Mouse (Mus musculus) stomach, embryonic 16.5 days (tissue): Measurements from ENCODE around the gene Ralbp1. TPM values are rescaled to one million over a fixed set of nuclear protein-coding genes. Genes with fewer than 3 reads are reported as not detected.

Experiments used
- ATAC-seq: fragments of 200-750 bp; cut with Nextera tagmentation; 2 replicates; pipeline ENCODE4 v1.8.0; 2017; ENCODE audit warnings: moderate number of reproducible peaks, moderate TSS enrichment; ENCODE audit not compliant: insufficient read depth, low FRiP score
- H3K27ac ChIP-seq: fragments of 300-500 bp; sonication (generic); 2 replicates; pipeline ENCODE4 v1.5.1; 2014; ENCODE audit warnings: low read length
- H3K27me3 ChIP-seq: fragments of 300-500 bp; sonication (generic); 2 replicates; pipeline ENCODE4 v1.6.1; 2014; ENCODE audit warnings: low read length, control low read depth, mixed read lengths; ENCODE audit not compliant: control insufficient read depth, insufficient read depth
- H3K36me3 ChIP-seq: fragments of 300-500 bp; sonication (generic); 2 replicates; pipeline ENCODE4 v1.6.1; 2014; ENCODE audit warnings: low read length; ENCODE audit not compliant: control insufficient read depth, insufficient read depth
- H3K4me1 ChIP-seq: fragments of 300-500 bp; sonication (generic); 2 replicates; pipeline ENCODE4 v1.6.1; 2014; ENCODE audit warnings: low read length, control low read depth, mixed read lengths; ENCODE audit not compliant: control insufficient read depth, insufficient read depth
- H3K4me2 ChIP-seq: fragments of 300-500 bp; sonication (generic); 2 replicates; pipeline ENCODE4 v1.6.1; 2014; ENCODE audit warnings: low read depth, low read length, mixed read lengths
- H3K4me3 ChIP-seq: fragments of 300-500 bp; sonication (generic); replicated peaks from 2 replicates; pipeline ENCODE4 v1.5.1; 2014; ENCODE audit warnings: mild to moderate bottlenecking, low read length
- H3K9ac ChIP-seq: fragments of 300-500 bp; sonication (generic); 2 replicates; pipeline ENCODE4 v1.6.1; 2014; ENCODE audit warnings: low read length
- H3K9me3 ChIP-seq: fragments of 300-500 bp; sonication (generic); replicated peaks from 2 replicates; pipeline ENCODE4 v1.6.1; 2016; ENCODE audit warnings: low read length, control low read depth; ENCODE audit not compliant: control insufficient read depth
- WGBS: fragments of 180-500 bp; shearing (Covaris S2); extraction: QIAGEN DNeasy Blood & Tissue Kit; methylation state at CpG from one replicate; pipeline ENCODE4 v1.1.7; 2014; 5-methylcytosine and 5-hydroxymethylcytosine counted together
- polyA plus RNA-seq: library from polyadenylated mRNA; unstranded; fragments of >200 nt; fragmentation: Nextera tagmentation; extraction: Ambion mirVana; gene quantifications from 2 replicates; pipeline ENCODE4 v1.2.1, GENCODE M21; 2015

Gene Ralbp1
- 87.0 and 103 TPM in 2 replicates for polyA plus RNA-seq

GRCm38 (mm10) chr17:65885697-65886529 is at the start of gene Ralbp1:
TSS of gene Ralbp1 (minus strand) at chr17:65885798.
- Histone ChIP-seq H3K27ac (peak within 1 kb of the TSS; percentile 99), H3K9me3 (no peaks in the 10 kb centered on the region), H3K36me3 (no peaks in the 10 kb centered on the region), H3K4me1 (peaks cover 23% of the 10 kb centered on the region), H3K9ac (peak within 1 kb of the TSS; percentile 92), H3K4me2 (peak within 1 kb of the TSS; percentile 83), H3K4me3 (peak within 1 kb of the TSS; percentile 92), H3K27me3 (no peaks in the 10 kb centered on the region)
- WGBS: 8% methylated on average over 14 of the region's 14 CpGs
- ATAC-seq: no peak

GRCm38 (mm10) chr17:65933741-65934140 is 48.1 kb upstream of the Ralbp1 start:
- peaks cover 14% of the 10 kb centered on the region for H3K36me3 ChIP-seq
- H3K27me3 ChIP-seq: no peaks in the 10 kb centered on the region
- WGBS: 87% methylated on average over 2 of the region's 2 CpGs
- H3K4me3 ChIP-seq: no peak overlapping the region
- no peak overlapping the region for H3K9ac ChIP-seq
- no peaks in the 10 kb centered on the region for H3K9me3 ChIP-seq
- no peak for ATAC-seq
- no peak overlapping the region for H3K27ac ChIP-seq
- peaks cover 19% of the 10 kb centered on the region for H3K4me1 ChIP-seq
- no peak overlapping the region for H3K4me2 ChIP-seq

GRCm38 (mm10) chr17:65931525-65931924 is 45.9 kb upstream of the Ralbp1 start:
- H3K9ac ChIP-seq: no peak overlapping the region

GRCm38 (mm10) chr17:65930960-65931359 is 45.4 kb upstream of the Ralbp1 start:
- Histone ChIP-seq H3K9ac (no peak overlapping the region), H3K4me3 (no peak overlapping the region), H3K9me3 (no peaks in the 10 kb centered on the region), H3K27me3 (no peaks in the 10 kb centered on the region), H3K36me3 (peaks cover 17% of the 10 kb centered on the region), H3K4me2 (no peak overlapping the region), H3K4me1 (peaks cover 13% of the 10 kb centered on the region), H3K27ac (peak overlapping the region; percentile 67)
- 39% methylated on average over 6 of the region's 6 CpGs for WGBS
- ATAC-seq: peak; percentile 76; the same call in 1 of the 2 replicates

More at GRCm38 (mm10) chr17:65931525-65931924, 45.9 kb upstream of the Ralbp1 start:
- H3K27ac ChIP-seq: peak overlapping the region; percentile 67
- H3K4me2 ChIP-seq: no peak overlapping the region
- H3K9me3 ChIP-seq: no peaks in the 10 kb centered on the region
- no peaks in the 10 kb centered on the region for H3K27me3 ChIP-seq
- H3K4me1 ChIP-seq: peaks cover 13% of the 10 kb centered on the region
- no peak for ATAC-seq
- 63% methylated on average over 6 of the region's 6 CpGs for WGBS
- no peak overlapping the region for H3K4me3 ChIP-seq
- H3K36me3 ChIP-seq: peaks cover 17% of the 10 kb centered on the region

- peak; percentile 72 for ATAC-seq
- no peak overlapping the region for H3K9ac ChIP-seq
- 65% methylated on average over 7 of the region's 7 CpGs for WGBS
- peaks cover 22% of the 10 kb centered on the region for H3K36me3 ChIP-seq
- H3K4me3 ChIP-seq: no peak overlapping the region
- H3K9me3 ChIP-seq: no peaks in the 10 kb centered on the region
- H3K4me1 ChIP-seq: peaks cover 13% of the 10 kb centered on the region
- no peak overlapping the region for H3K4me2 ChIP-seq
- H3K27me3 ChIP-seq: no peaks in the 10 kb centered on the region
- peak overlapping the region; percentile 88 for H3K27ac ChIP-seq
These were observed 44.7 kb upstream of the Ralbp1 start for GRCm38 (mm10) chr17:65930158-65930826.

GRCm38 (mm10) chr17:65929319-65929978 is 43.9 kb upstream of the Ralbp1 start:
- 67% methylated on average over 22 of the region's 22 CpGs for WGBS
- no peak overlapping the region for H3K4me3 ChIP-seq
- no peaks in the 10 kb centered on the region for H3K27me3 ChIP-seq
- peaks cover 13% of the 10 kb centered on the region for H3K4me1 ChIP-seq
- peaks cover 22% of the 10 kb centered on the region for H3K36me3 ChIP-seq
- peak; percentile 59; the same call in 1 of the 2 replicates for ATAC-seq
- H3K27ac ChIP-seq: peak overlapping the region; percentile 88
- H3K4me2 ChIP-seq: no peak overlapping the region
- H3K9me3 ChIP-seq: no peaks in the 10 kb centered on the region
- H3K9ac ChIP-seq: no peak overlapping the region

- no peaks in the 10 kb centered on the region for H3K9me3 ChIP-seq
- peaks cover 22% of the 10 kb centered on the region for H3K36me3 ChIP-seq
- H3K4me1 ChIP-seq: peaks cover 13% of the 10 kb centered on the region
- H3K4me2 ChIP-seq: no peak overlapping the region
- ATAC-seq: no peak
- 91% methylated on average over 4 of the region's 4 CpGs for WGBS
- H3K4me3 ChIP-seq: no peak overlapping the region
- no peak overlapping the region for H3K9ac ChIP-seq
- H3K27me3 ChIP-seq: no peaks in the 10 kb centered on the region
- no peak overlapping the region for H3K27ac ChIP-seq
These were observed 41.5 kb upstream of the Ralbp1 start for GRCm38 (mm10) chr17:65927077-65927476.

- H3K4me2 ChIP-seq: no peak overlapping the region
- H3K9ac ChIP-seq: no peak overlapping the region
- ATAC-seq: no peak
- no peak overlapping the region for H3K27ac ChIP-seq
- H3K27me3 ChIP-seq: no peaks in the 10 kb centered on the region
- H3K9me3 ChIP-seq: no peaks in the 10 kb centered on the region
- H3K4me1 ChIP-seq: peaks cover under 1% of the 10 kb centered on the region; the same call in 1 of the 2 replicates
- peaks cover 28% of the 10 kb centered on the region for H3K36me3 ChIP-seq
- no peak overlapping the region for H3K4me3 ChIP-seq
- WGBS: 52% methylated on average over 5 of the region's 5 CpGs
These were observed 38.6 kb upstream of the Ralbp1 start for GRCm38 (mm10) chr17:65924218-65924617.
